Mouse (Mus musculus) kidney, postnatal 14 days (tissue): ENCODE measurements around the gene Macrod2.

Experiments used
- DNase-seq: peaks from one replicate; pipeline ENCODE4 v3.0.0; 2022; ENCODE audit warnings: mixed read lengths

Gene Macrod2

GRCm38 (mm10) chr2:141876958-141877357, 1481.8 kb downstream of the Macrod2 start:
- no peak for DNase-seq

DNA sequence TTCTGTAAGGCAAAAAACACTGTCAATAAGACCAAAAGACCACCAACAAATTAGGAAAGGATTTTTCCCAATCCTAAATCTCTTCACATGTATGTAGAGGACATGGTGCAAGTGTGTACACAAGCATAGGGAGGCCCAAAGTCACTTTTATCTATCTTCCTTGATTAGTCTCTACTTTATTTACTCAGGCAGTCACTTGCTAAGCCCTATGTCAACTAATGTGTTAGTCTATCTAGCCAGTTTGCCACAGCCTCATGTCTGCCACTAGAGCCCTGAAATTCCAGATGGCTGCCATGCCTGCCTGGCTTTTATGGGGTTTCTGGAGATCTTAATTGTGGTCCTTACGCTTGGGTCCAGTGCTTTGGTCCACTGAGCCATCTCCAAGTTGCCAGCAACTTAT, 1483.4 kb downstream of the Macrod2 start:
- no peak for DNase-seq

DNA sequence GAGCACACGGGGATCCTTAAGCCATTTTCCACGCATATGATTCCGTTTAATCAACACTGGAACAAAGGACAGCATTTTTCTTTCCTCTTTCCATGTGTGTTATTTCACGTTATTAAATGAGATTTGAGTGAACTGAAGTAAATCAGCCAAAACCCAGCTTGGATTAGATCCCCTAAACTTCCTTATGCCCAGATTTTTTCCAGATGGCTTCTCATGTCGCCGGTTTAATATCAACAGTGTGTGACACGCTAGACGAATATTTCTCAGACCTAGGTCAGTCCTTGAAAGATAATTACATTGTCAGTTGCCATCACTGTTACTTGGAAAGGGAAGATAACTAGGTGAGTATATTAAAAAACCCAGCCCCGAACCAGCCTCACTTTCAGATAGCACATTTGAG, 1484.6 kb downstream of the Macrod2 start:
- no peak for DNase-seq

- DNase-seq = no peak
Measured at GRCm38 (mm10) chr2:141886694-141887474, 1491.8 kb downstream of the Macrod2 start.

- DNase-seq = no peak
Measured at GRCm38 (mm10) chr2:141889497-141889896, 1494.4 kb downstream of the Macrod2 start.

DNA sequence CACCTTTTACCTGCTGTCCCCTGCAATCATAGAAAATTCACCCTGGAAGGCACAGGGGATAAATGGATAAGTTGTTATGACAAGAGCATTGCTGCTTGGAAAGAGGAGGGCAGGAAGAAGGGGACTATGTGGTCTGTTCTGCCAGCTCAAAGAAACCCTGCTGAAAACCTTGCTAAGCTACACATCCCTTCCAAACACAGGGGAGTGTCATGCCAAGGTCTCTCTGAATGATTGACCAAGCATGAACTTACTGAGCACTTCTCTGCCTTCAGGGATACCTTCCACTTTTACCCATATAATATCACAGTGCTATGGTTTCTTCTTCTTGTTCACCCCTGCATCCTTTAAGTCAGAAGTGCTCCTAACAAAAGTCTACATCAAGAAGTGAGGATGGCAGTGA, 1502.8 kb downstream of the Macrod2 start:
- no peak for DNase-seq

- DNase-seq = no peak
Measured at GRCm38 (mm10) chr2:141911831-141912447, 1516.8 kb downstream of the Macrod2 start.

- DNase-seq = no peak
Measured at GRCm38 (mm10) chr2:141913486-141913885, 1518.4 kb downstream of the Macrod2 start.

GRCm38 (mm10) chr2:141913894-141914293, 1518.8 kb downstream of the Macrod2 start:
- no peak for DNase-seq

GRCm38 (mm10) chr2:141920377-141920992, 1525.4 kb downstream of the Macrod2 start:
- no peak for DNase-seq

DNA sequence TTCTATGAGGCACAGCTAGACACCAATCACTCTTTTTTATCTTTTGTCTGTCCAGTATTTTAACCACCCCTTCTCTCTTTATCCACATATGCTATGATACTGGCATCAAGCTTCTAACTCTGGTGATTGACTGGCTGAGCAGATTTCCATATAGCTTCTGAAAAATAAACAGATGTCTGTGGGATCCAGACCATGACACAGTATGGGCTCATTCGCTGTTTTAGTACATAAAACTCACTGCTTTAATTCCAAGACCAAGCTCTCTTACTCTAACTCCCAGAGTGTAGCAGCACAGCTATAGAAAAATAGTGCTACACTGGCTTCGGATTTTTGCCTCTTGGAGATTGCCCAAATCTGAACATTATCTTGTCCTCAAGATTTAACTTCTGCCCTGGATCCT, 1540.0 kb downstream of the Macrod2 start:
- DNase-seq = no peak

- DNase-seq = no peak
Measured at GRCm38 (mm10) chr2:141954795-141955194, 1559.7 kb downstream of the Macrod2 start.

- no peak for DNase-seq
Measured at GRCm38 (mm10) chr2:141955197-141955596, 1560.1 kb downstream of the Macrod2 start.

DNA sequence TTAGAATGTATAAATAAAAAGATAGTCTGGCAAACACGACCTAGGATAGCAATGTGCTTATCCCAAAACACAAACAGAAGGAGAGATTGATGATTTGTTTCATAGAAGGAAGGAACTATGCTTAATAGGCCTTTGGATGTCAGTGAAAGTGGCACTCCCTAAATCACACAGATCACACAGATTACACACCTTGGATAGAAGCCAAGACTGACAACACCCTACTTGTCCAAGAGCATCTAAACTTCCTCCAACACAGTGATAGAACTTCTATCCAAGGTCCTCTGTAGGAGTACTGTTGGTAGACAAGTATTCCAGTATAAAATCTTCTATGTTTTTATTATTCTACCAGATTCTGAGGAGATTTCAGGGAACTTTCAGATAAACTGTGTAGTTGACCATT, 1567.8 kb downstream of the Macrod2 start:
- DNase-seq = no peak

- no peak for DNase-seq
Measured at GRCm38 (mm10) chr2:141983664-141984395, 1588.7 kb downstream of the Macrod2 start.

DNA sequence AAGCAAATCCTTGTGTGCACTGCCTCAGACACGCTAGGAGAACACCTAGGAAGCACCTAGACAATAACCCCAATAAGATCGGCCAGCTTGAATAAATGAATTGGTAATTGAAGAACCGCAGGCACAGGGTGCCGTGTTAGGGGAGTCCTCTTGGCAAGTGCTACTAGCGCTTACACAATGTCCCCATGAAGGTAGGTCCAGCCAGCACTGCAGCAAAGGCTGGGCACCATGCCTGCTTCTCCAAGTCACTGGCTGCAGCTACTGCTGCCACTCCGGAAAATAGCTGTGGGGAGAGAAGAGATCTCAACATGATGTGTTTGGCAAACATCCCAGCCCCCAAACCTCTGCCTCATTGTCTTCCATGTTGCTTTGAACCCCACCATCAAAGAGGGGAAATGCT, 1603.8 kb downstream of the Macrod2 start:
- DNase-seq = peak; percentile 5

DNA sequence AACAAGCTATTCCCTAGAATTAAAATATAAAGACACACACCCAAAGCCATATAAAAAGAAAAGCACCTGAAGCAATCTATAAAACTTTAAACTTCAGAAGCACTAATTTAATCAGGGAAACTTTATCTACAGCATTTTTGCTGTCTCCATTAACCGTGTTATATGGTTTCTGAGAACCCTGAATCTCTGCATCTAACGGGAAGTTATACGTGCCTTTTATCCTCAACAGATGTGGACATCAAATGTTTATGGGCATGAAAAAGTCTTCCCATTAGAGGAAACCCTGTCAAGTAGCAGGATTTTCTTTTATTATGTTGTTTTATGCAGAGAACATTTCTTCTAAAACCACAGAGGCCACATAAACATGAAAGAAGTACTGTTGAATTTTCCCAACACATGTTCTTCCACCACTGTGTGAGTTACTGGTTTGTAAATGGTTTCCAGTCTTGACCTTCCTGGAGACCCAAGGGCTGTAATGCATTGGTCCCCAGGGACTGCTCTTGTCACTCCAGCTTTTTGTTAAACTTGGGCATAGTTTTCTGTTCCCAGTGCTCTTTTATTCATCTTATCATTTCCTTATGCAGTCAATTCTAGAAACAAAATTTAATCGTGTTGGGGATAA, 1629.5 kb downstream of the Macrod2 start:
- peak; percentile 2 for DNase-seq

DNA sequence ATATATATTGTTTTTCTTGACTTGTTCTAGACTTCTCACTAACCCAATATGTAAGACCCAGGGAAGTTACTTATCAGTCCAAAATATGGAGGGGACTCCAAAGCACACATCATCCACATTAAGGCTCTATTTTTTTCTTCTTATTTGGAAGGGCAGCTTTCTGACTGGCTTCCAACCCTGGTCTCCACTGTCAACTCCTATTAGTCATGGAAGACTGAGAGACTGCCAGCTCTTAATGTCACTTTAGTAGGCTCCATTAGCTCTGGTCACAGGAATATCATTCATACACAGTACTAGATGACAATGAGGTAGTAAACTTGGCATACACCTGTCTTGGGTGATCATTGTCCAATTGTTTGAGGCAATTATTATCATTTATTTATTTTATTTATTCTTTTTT, 1631.6 kb downstream of the Macrod2 start:
- DNase-seq = no peak

DNA sequence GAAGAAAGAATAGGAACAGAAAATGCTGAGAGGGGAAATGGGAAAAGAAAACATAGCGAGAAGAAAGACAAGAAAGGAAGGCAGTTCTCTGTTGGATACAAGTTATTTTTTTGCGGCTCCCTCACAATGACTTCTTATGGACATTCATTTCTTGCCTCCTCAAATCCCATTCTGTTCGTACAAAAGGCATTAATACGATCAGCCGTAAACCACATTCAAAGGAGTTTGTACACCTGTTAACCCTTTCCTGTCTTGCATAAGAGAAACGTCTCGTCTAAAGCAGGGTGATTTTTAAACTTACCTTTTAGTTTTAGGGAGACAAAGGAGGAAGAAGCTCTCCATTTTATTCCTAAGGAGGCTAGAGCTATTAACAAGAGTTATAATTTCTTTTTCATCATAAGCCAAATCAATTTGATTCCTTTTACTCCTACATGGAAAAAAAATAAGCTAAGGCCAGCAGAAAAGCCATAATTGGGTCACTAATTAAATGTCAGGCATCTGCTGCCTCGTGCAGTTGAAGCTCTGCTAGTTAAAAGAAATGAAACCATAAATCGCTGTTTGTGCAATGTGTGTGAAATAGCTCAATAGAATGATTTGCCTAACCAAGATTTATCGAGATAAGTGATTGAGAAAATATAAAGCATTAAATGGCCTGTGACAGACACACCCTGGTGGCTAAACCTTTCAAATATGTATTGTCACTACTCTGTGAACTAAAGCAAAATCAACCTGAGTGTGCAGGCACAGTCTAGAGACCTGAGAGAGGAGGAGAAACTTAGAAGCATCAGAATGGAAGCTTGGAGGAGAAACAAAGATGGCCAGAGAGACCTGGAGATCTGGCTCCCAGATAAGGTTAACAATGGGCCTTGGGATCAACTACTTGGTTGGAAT, 1635.9 kb downstream of the Macrod2 start:
- no peak for DNase-seq

GRCm38 (mm10) chr2:142055576-142055975, 1660.5 kb downstream of the Macrod2 start:
- DNase-seq = no peak

DNA sequence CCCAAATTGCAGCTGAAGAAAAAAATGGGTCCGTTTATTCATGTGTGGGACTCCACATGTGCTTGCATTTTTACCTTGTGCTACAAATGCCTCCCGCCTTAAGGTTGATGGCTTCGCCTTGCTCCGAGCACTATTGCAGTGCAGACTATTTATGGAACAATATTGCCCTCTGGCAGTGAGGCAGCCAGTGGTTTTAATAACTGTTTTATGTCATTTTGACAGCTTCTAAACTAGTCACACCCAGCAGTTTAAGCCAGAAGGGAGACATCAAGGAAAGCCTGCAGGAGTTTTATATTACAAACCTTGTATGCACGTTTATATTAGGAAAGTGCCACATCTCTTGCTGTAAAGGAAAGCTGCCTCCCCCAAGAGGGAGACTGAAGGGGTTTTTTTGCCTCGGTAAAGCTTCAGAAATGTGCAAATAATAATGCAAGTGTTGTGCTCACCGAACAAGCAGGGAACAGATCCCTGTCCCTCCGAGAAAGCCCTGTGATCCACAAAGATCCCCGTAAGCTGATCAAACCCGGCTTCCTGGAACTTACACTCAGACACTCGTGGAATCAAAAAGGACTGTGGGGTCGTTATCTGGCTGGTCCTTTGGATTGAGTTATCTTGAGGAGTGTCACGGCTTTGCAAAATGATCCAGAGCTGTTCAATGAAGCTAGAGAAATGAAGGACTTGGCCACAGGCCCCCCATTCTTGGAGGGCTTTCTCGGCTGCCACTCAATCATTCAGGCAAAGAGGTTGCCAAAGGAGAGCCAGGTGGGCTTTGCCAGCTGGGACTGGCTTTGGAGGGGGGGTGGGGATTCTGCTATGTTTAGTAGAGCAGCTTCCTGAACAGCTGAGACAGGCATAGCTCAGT, 1663.0 kb downstream of the Macrod2 start:
- DNase-seq = peak; percentile 4
